Mouse (Mus musculus) midbrain, embryonic 16.5 days (tissue): ENCODE results near the gene Olfr1471. TPM values are rescaled to one million over a fixed set of nuclear protein-coding genes. Genes with fewer than 3 reads are reported as not detected.
"Not testable (repeated sequence)": the region's sequence is repeated elsewhere in the genome, so short reads cannot be mapped to it uniquely, and the experiment has no call there.

ENCODE experiments used
- ATAC-seq: fragments of 200-750 bp; cut with Nextera tagmentation; 2 replicates; pipeline ENCODE4 v1.8.0; 2017; ENCODE audit warnings: moderate TSS enrichment
- H3K27ac ChIP-seq: fragments of 300-500 bp; sonication (generic); 2 replicates; pipeline ENCODE4 v1.5.1; 2014; ENCODE audit warnings: mild to moderate bottlenecking, low read length, mixed read lengths
- H3K27me3 ChIP-seq: fragments of 300-500 bp; sonication (generic); 2 replicates; pipeline ENCODE4 v1.6.1; 2014; ENCODE audit warnings: low read depth, low read length, mixed read lengths; ENCODE audit not compliant: control insufficient read depth, insufficient read depth
- H3K36me3 ChIP-seq: fragments of 300-500 bp; sonication (generic); 2 replicates; pipeline ENCODE4 v1.6.1; 2014; ENCODE audit warnings: mild to moderate bottlenecking, low read length, moderate library complexity, mixed read lengths; ENCODE audit not compliant: control insufficient read depth, insufficient read depth
- H3K4me1 ChIP-seq: fragments of 300-500 bp; sonication (generic); 2 replicates; pipeline ENCODE4 v1.6.1; 2014; ENCODE audit warnings: mild to moderate bottlenecking, low read length, mixed read lengths; ENCODE audit not compliant: control insufficient read depth, insufficient read depth
- H3K4me2 ChIP-seq: fragments of 300-500 bp; sonication (generic); 2 replicates; pipeline ENCODE4 v1.6.1; 2014; ENCODE audit warnings: mild to moderate bottlenecking, low read length, mixed read lengths
- H3K4me3 ChIP-seq: fragments of 300-500 bp; sonication (generic); 2 replicates; pipeline ENCODE4 v1.5.1; 2014; ENCODE audit warnings: low read depth, mild to moderate bottlenecking, low read length, moderate library complexity, mixed read lengths
- H3K9ac ChIP-seq: fragments of 300-500 bp; sonication (generic); 2 replicates; pipeline ENCODE4 v1.6.1; 2014; ENCODE audit warnings: low read depth, low read length, mixed read lengths
- H3K9me3 ChIP-seq: fragments of 300-500 bp; sonication (generic); replicated peaks from 2 replicates; pipeline ENCODE4 v1.6.1; 2014; ENCODE audit warnings: mild to moderate bottlenecking, low read length, mixed read lengths; ENCODE audit not compliant: control insufficient read depth, poor library complexity, severe bottlenecking
- WGBS: fragments of 180-500 bp; shearing (Covaris S2); extraction: QIAGEN DNeasy Blood & Tissue Kit; methylation state at CpG from one replicate; pipeline ENCODE4 v1.1.7; 2014; 5-methylcytosine and 5-hydroxymethylcytosine counted together
- polyA plus RNA-seq: library from polyadenylated mRNA; unstranded; fragments of >200 nt; fragmentation: Nextera tagmentation; extraction: Ambion mirVana; gene quantifications from 2 replicates; pipeline ENCODE4 v1.2.1, GENCODE M21; 2015

The Olfr1471 gene
- not detected in 2 replicates for polyA plus RNA-seq

DNA sequence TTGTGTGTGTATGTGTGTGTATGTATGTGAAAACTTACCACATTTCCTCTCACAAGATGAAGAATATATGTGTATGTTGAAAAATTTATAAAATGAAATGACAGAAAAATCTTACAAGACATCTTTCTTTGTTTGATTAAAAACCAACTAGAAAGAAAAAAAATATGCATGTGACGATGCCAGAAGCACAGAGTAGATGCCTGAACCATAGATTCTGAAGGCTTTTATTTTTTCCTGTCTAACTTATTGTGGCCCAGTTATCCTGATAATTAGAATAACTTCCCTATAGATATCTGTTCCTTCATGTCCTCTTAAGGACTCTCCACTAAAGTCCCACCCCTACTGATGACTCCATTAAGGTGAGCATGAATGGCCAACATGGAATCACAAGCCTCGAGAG, at the start of gene Olfr1471:
TSS of gene Olfr1471 (plus strand) at position 301 of the 400 bp plus-strand sequence.
- H3K9ac ChIP-seq, H3K4me3 ChIP-seq, H3K9me3 ChIP-seq, H3K27ac ChIP-seq, ATAC-seq, H3K4me1 ChIP-seq, H3K4me2 ChIP-seq, H3K27me3 ChIP-seq, H3K36me3 ChIP-seq: not testable (repeated sequence)
- 72% methylated on average over 2 of the region's 2 CpGs for WGBS

DNA sequence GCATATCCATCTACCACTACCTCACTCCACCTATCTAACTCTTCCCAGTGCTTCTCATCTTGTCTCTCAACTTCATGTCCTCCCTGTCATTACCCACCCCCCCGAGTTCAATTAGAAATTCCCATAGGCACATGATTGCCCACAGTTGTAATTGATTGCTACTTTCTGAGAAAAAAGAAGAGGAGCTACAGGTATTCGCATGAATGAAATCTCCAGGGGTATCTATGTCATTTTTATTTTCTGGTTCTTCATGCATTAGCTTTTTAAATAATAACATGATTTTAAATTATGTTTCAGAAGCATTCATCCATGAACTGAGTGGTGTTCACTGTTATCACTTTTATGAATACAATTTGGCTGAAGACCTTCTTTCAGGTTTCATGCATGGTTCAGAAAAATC, 35.7 kb upstream of the Olfr1471 start, which contains the start of gene Olfr1469:
TSS of gene Olfr1469 (plus strand) at position 301 of the 400 bp plus-strand sequence.
- Histone ChIP-seq H3K9ac (no peak within 1 kb of the TSS), H3K4me3 (no peak within 1 kb of the TSS), H3K9me3 (peaks cover 10% of the 10 kb centered on the region; the same call in 1 of the 2 replicates), H3K27ac (no peak within 1 kb of the TSS), H3K36me3 (no peaks in the 10 kb centered on the region), H3K4me1 (no peaks in the 10 kb centered on the region), H3K4me2 (no peak within 1 kb of the TSS), H3K27me3 (no peaks in the 10 kb centered on the region)
- 82% methylated on average over 2 of the region's 2 CpGs for WGBS
- ATAC-seq = no peak

GRCm38 (mm10) chr19:13455986-13456385, 12.8 kb downstream of the Olfr1471 start, which contains the start of gene Olfr1472:
Gene Olfr1472 (minus strand): TSS chr19:13456086.
- Histone ChIP-seq H3K27ac (no peak within 1 kb of the TSS), H3K4me1 (no peaks in the 10 kb centered on the region), H3K4me3 (no peak within 1 kb of the TSS), H3K9me3 (peaks cover 3% of the 10 kb centered on the region; the same call in 1 of the 2 replicates), H3K27me3 (no peaks in the 10 kb centered on the region), H3K9ac (no peak within 1 kb of the TSS), H3K4me2 (no peak within 1 kb of the TSS), H3K36me3 (no peaks in the 10 kb centered on the region)
- WGBS = 89% methylated on average over 1 of the region's 1 CpGs
- no peak for ATAC-seq

DNA sequence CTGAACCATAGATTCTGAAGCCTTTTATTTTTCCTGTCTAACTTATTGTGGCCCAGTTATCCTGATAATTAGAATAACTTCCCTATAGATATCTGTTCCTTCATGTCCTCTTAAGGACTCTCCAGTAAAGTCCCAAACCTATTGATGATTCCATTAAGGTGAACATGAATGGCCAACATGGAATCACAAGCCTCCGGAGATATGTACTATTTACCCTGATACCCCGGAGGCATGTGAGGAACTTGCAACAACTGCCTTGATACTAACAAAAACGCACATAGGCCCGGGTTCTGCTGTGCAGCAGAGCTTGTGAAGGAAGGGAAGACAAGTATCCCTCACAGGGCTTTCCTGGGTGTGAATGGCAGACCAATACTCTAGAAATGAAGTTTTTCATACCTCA, 26.1 kb downstream of the Olfr1471 start, which contains the start of gene Olfr1474:
TSS of gene Olfr1474 (plus strand) at position 301 of the 400 bp plus-strand sequence.
- H3K4me3 ChIP-seq, H3K9ac ChIP-seq, H3K27ac ChIP-seq, ATAC-seq, H3K4me1 ChIP-seq, H3K4me2 ChIP-seq, H3K27me3 ChIP-seq, H3K9me3 ChIP-seq, H3K36me3 ChIP-seq: not testable (repeated sequence)
- WGBS = 78% methylated on average over 4 of the region's 4 CpGs

DNA sequence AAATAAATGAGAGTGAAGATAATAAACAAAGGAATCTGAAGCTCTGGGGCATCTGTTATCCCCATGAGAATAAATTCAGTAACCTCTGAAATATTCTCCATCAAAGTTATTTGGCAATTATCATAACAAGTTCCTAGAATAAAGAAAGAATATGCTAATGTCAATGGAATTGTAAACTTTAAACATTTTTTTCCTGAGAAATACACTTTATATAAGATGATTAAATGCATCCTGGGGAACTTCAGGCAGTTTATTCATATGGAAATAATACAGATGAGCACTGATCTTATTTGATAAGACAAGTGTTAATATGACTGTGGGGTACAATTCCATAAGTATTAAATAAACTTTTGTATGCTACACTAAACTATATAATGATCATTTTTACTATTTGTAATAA, 36.9 kb downstream of the Olfr1471 start, which contains the start of gene Olfr1475:
TSS of gene Olfr1475 (minus strand) at position 101 of the 400 bp plus-strand sequence.
- no peak within 1 kb of the TSS for H3K27ac ChIP-seq
- no peaks in the 10 kb centered on the region for H3K36me3 ChIP-seq
- H3K4me3 ChIP-seq = no peak within 1 kb of the TSS
- H3K4me2 ChIP-seq = no peak within 1 kb of the TSS
- ATAC-seq = no peak
- no peaks in the 10 kb centered on the region for H3K9me3 ChIP-seq
- no peaks in the 10 kb centered on the region for H3K4me1 ChIP-seq
- H3K27me3 ChIP-seq = no peaks in the 10 kb centered on the region
- H3K9ac ChIP-seq = no peak within 1 kb of the TSS

DNA sequence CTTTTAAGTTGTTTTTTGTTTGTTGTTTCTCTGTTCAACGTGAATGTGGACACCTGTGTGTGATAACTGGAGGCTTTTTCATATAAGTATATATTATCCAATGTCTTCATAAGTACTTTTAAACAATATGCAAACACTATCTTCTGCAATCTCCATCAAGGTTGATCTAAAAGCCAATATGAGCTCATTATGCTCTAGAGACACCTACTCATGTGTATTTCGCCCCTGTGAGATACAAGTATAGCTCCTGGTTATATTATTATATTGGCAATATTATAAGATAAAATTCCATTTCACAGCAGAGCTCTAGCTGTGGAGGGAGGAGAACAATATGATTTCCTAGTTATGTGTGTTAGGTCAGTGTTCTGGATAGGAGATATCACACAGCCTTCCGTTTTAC, 57.0 kb downstream of the Olfr1471 start, which contains the start of gene Olfr1477:
TSS of gene Olfr1477 (plus strand) at position 301 of the 400 bp plus-strand sequence.
- Histone ChIP-seq H3K4me3 (no peak within 1 kb of the TSS), H3K36me3 (no peaks in the 10 kb centered on the region), H3K27ac (no peak within 1 kb of the TSS), H3K27me3 (no peaks in the 10 kb centered on the region), H3K4me1 (no peaks in the 10 kb centered on the region), H3K4me2 (no peak within 1 kb of the TSS), H3K9ac (no peak within 1 kb of the TSS), H3K9me3 (no peaks in the 10 kb centered on the region; the same call in 1 of the 2 replicates)
- ATAC-seq = no peak
- 71% methylated on average over 3 of the region's 3 CpGs for WGBS

Other genes starting within 250 kb of the Olfr1471 start
- gene Olfr1463, start 212.1 kb upstream of the Olfr1471 start, polyA plus RNA-seq = not detected in 2 replicates
- not detected in 2 replicates for gene Olfr1465, start 127.9 kb upstream of the Olfr1471 start, polyA plus RNA-seq
- gene Olfr1466, start 104.5 kb upstream of the Olfr1471 start, polyA plus RNA-seq = not detected in 2 replicates
- gene Olfr1467, start 81.2 kb upstream of the Olfr1471 start, polyA plus RNA-seq = not detected in 2 replicates
- gene Olfr1469, start 35.6 kb upstream of the Olfr1471 start, polyA plus RNA-seq = not detected in 2 replicates
- not detected in 2 replicates for gene Olfr1472, start 12.7 kb downstream of the Olfr1471 start, polyA plus RNA-seq
- not detected in 2 replicates for gene Olfr1474, start 26.2 kb downstream of the Olfr1471 start, polyA plus RNA-seq
- not detected in 2 replicates for gene Olfr1475, start 36.8 kb downstream of the Olfr1471 start, polyA plus RNA-seq
- gene Olfr1477, start 57.1 kb downstream of the Olfr1471 start, polyA plus RNA-seq = not detected in 2 replicates
- gene Olfr1480, start 84.5 kb downstream of the Olfr1471 start, polyA plus RNA-seq = not detected in 2 replicates
- not detected in 2 replicates for gene Olfr1484, start 140.1 kb downstream of the Olfr1471 start, polyA plus RNA-seq
- gene Olfr1487, start 174.0 kb downstream of the Olfr1471 start, polyA plus RNA-seq = not detected in 2 replicates
- not detected in 2 replicates for gene Olfr1489, start 188.2 kb downstream of the Olfr1471 start, polyA plus RNA-seq
- not detected in 2 replicates for gene Olfr1490, start 207.7 kb downstream of the Olfr1471 start, polyA plus RNA-seq